Comparison of ENCODE assay signal across 10 mouse cellular contexts in genomic region chr4:108430656-108431560, GRCm38 (mm10). TPM values are rescaled to one million over a fixed set of nuclear protein-coding genes. Genes with fewer than 3 reads are reported as not detected.
DNase-seq lines count a peak whose midpoint lies in the region; ATAC-seq lines count a peak whose summit lies in the region.
"Had no signal": no experiment of that assay in that cellular context is flagged by ENCODE, and none has a peak within 500 bp of the region (broad histone marks: within the 10 kb centered on the region; RNA-seq: fewer than 3 reads in every experiment).

No protein-coding gene starts in this region.

- no peaks in the 10 kb centered on the region for H3K9me3 ChIP-seq in hindbrain, embryonic 14.5 days (ENCODE audit: control insufficient read depth, low read length)
- H3K9me3 ChIP-seq in midbrain, embryonic 12.5 days: no peaks in the 10 kb centered on the region
- H3K9me3 ChIP-seq: stomach, embryonic 15.5 days had no signal

- H3K4me1 ChIP-seq in hindbrain, embryonic 14.5 days (replicated peaks; ENCODE audit: control insufficient read depth, insufficient read depth, low read length): peaks cover 19% of the 10 kb centered on the region
- peaks cover 33% of the 10 kb centered on the region for H3K4me1 ChIP-seq in midbrain, embryonic 12.5 days

- peak; percentile 6 to 11 for DNase-seq in cerebellum, postnatal 10 days
- DNase-seq in cerebellum, adult 18-20 months: no peak
- peak; percentile 85 for DNase-seq in embryo, embryonic 9.5 days (ENCODE audit: extremely low spot score)
- DNase-seq in hindbrain, embryonic 14.5 days (ENCODE audit: low spot score): peak; percentile 28
- DNase-seq in T-cell, adult 2 months (ENCODE audit: low spot score): no peak
- no peak for DNase-seq in lung, postnatal 36 days
- DNase-seq: cerebellum, adult 9-11 months had no signal

- no peak overlapping the region for H3K4me3 ChIP-seq in hindbrain, embryonic 14.5 days (replicated peaks; ENCODE audit: low read length)
- no peak overlapping the region for H3K4me3 ChIP-seq in midbrain, embryonic 12.5 days
- H3K4me3 ChIP-seq: stomach, embryonic 15.5 days had no signal

- H3K27me3 ChIP-seq in hindbrain, embryonic 14.5 days (ENCODE audit: control insufficient read depth, insufficient read depth, low read length): no peaks in the 10 kb centered on the region
- no peaks in the 10 kb centered on the region for H3K27me3 ChIP-seq in midbrain, embryonic 12.5 days
- H3K27me3 ChIP-seq: stomach, embryonic 15.5 days had no signal

- no peaks in the 10 kb centered on the region for H3K36me3 ChIP-seq in hindbrain, embryonic 14.5 days (replicated peaks; ENCODE audit: control insufficient read depth, insufficient read depth)
- no peaks in the 10 kb centered on the region for H3K36me3 ChIP-seq in midbrain, embryonic 12.5 days
- H3K36me3 ChIP-seq: stomach, embryonic 15.5 days had no signal

- ATAC-seq in hindbrain, embryonic 14.5 days (ENCODE audit: low FRiP score): peak; percentile 68; the same call in 1 of the 2 replicates
- peak; percentile 94 for ATAC-seq in midbrain, embryonic 12.5 days (ENCODE audit: low FRiP score, low read depth)
- no peak for ATAC-seq in inflammation-experienced regulatory T-cells, adult 6 months

- H3K9ac ChIP-seq in hindbrain, embryonic 14.5 days: no peak overlapping the region
- no peak overlapping the region for H3K9ac ChIP-seq in midbrain, embryonic 12.5 days (replicated peaks)
- H3K9ac ChIP-seq: stomach, embryonic 15.5 days had no signal

- 34% methylated on average over 4 of the region's 4 CpGs for WGBS in hindbrain, embryonic 14.5 days
- WGBS in midbrain, embryonic 12.5 days: 19% methylated on average over 4 of the region's 4 CpGs

- H3K27ac ChIP-seq in hindbrain, embryonic 14.5 days: peak overlapping the region; percentile 67
- H3K27ac ChIP-seq in midbrain, embryonic 12.5 days (replicated peaks): peak overlapping the region; percentile 83
- H3K27ac ChIP-seq: stomach, embryonic 15.5 days had no signal

- H3K4me2 ChIP-seq in hindbrain, embryonic 14.5 days (replicated peaks): no peak overlapping the region
- H3K4me2 ChIP-seq in midbrain, embryonic 12.5 days (replicated peaks): peak overlapping the region; percentile 19
- H3K4me2 ChIP-seq: stomach, embryonic 15.5 days had no signal

RNA-seq across cellular contexts. Expression of gene Gpx7, which starts 24.1 kb away (rescaled TPM):
- polyA plus RNA-seq in hindbrain, embryonic 14.5 days (2014; fragmentation: Nextera tagmentation; extraction: Ambion mirVana): 32.6 and 34.9 TPM in 2 replicates
- polyA plus RNA-seq in midbrain, embryonic 12.5 days (2016; fragmentation: Nextera tagmentation; extraction: Ambion mirVana): 39.3 and 54.2 TPM in 2 replicates
- 1 to 10 TPM in 2 of 3 experiments, under 1 TPM in 1; 0.83 to 3.8 (median 2.5) TPM for polyA plus RNA-seq in inflammation-experienced regulatory T-cells, adult 6 months (2017; shearing (Covaris generic))

RNA-seq across cellular contexts. Expression of gene Tut4, which starts 28.3 kb away (rescaled TPM):
- polyA plus RNA-seq in hindbrain, embryonic 14.5 days (2014; fragmentation: Nextera tagmentation; extraction: Ambion mirVana): 37.7 and 54.8 TPM in 2 replicates
- 102 and 110 TPM in 2 replicates for polyA plus RNA-seq in midbrain, embryonic 12.5 days (2016; fragmentation: Nextera tagmentation; extraction: Ambion mirVana)
- polyA plus RNA-seq in inflammation-experienced regulatory T-cells, adult 6 months (2017; shearing (Covaris generic)): 10 to 100 TPM; 38.3 to 97.4 (median 89.2) TPM

RNA-seq across cellular contexts. Expression of gene Shisal2a, which starts 47.8 kb away (rescaled TPM):
- polyA plus RNA-seq in hindbrain, embryonic 14.5 days (2014; fragmentation: Nextera tagmentation; extraction: Ambion mirVana): 5.5 and 7.6 TPM in 2 replicates
- polyA plus RNA-seq in midbrain, embryonic 12.5 days (2016; fragmentation: Nextera tagmentation; extraction: Ambion mirVana): 1.7 and 2.0 TPM in 2 replicates
- polyA plus RNA-seq in inflammation-experienced regulatory T-cells, adult 6 months (2017; shearing (Covaris generic)): not detected

Comparison
In these comparisons a context has a peak if more than half of its experiments do, and no peak if none do; other contexts are left out.
1. DNase-seq: peak in cerebellum, postnatal 10 days (2 of 2), embryo, embryonic 9.5 days (single experiment) and hindbrain, embryonic 14.5 days (single experiment); none in cerebellum, adult 18-20 months (0 of 2), T-cell, adult 2 months (single experiment) and lung, postnatal 36 days (single experiment).